Mouse (Mus musculus): ENCODE results near the gene Tnfrsf9. TPM values are rescaled to one million over a fixed set of nuclear protein-coding genes. Genes with fewer than 3 reads are reported as not detected.
"Not testable (repeated sequence)": the region's sequence is repeated elsewhere in the genome, so short reads cannot be mapped to it uniquely, and the experiment has no call there.

Gene Tnfrsf9
- polyA plus RNA-seq, 1 experiment from 2014 or later = 2.5 TPM

DNA sequence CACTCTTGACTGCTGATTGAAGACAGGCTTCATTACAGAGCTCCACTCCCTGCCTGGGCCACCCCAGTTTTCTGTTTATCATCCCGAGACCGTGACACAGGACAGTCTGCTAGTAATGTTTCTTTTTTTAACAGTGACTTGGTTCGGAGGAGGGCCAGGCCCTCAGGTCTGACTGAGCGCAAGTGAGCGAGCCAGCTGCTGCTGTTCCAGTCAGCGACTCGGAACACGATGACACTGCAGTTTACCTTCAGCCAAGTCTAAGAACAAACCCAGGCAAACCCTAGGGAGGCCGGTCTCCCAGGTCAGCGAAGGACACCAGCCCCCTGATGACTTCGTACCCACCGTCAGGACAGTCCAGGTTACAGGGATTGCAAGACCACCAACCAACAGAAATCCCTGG is 12.3 kb upstream of the Tnfrsf9 start:
- H3K27me3 ChIP-seq (replicated peaks; ENCODE audit: control insufficient read depth, insufficient read depth, low read length) = no peaks in the 10 kb centered on the region
- no peak for ATAC-seq
- H3K36me3 ChIP-seq (ENCODE audit: control insufficient read depth, insufficient read depth, low read length) = peaks cover 21% of the 10 kb centered on the region
- no peak overlapping the region for H3K4me3 ChIP-seq (ENCODE audit: low read length)
- no peak overlapping the region for H3K9ac ChIP-seq (ENCODE audit: low read depth, low read length)
- no peaks in the 10 kb centered on the region for H3K4me1 ChIP-seq (ENCODE audit: control insufficient read depth, insufficient read depth, low read length)
- H3K9me3 ChIP-seq (ENCODE audit: control insufficient read depth, low read length) = no peaks in the 10 kb centered on the region
- no peak overlapping the region for H3K27ac ChIP-seq (ENCODE audit: low read length)
- no peak overlapping the region for H3K4me2 ChIP-seq (ENCODE audit: low read depth, low read length)
- WGBS = 89% methylated on average over 12 of the region's 12 CpGs

GRCm38 (mm10) chr4:150903091-150903742 is 11.1 kb upstream of the Tnfrsf9 start:
- H3K4me3 ChIP-seq (ENCODE audit: low read length) = no peak overlapping the region
- ATAC-seq = no peak
- WGBS = 94% methylated on average over 14 of the region's 14 CpGs
- H3K27me3 ChIP-seq (replicated peaks; ENCODE audit: control insufficient read depth, insufficient read depth, low read length) = no peaks in the 10 kb centered on the region
- H3K27ac ChIP-seq (ENCODE audit: low read length) = no peak overlapping the region
- H3K4me1 ChIP-seq (ENCODE audit: control insufficient read depth, insufficient read depth, low read length) = no peaks in the 10 kb centered on the region
- H3K9me3 ChIP-seq (ENCODE audit: control insufficient read depth, low read length) = no peaks in the 10 kb centered on the region
- peaks cover 21% of the 10 kb centered on the region for H3K36me3 ChIP-seq (ENCODE audit: control insufficient read depth, insufficient read depth, low read length)
- no peak overlapping the region for H3K9ac ChIP-seq (ENCODE audit: low read depth, low read length)
- no peak overlapping the region for H3K4me2 ChIP-seq (ENCODE audit: low read depth, low read length)

- no peak for ATAC-seq
- H3K4me1 ChIP-seq (ENCODE audit: control insufficient read depth, insufficient read depth, low read length) = peaks cover 6% of the 10 kb centered on the region
- no peaks in the 10 kb centered on the region for H3K9me3 ChIP-seq (ENCODE audit: control insufficient read depth, low read length)
- WGBS = 87% methylated on average over 8 of the region's 8 CpGs
- H3K27ac ChIP-seq (ENCODE audit: low read length) = no peak overlapping the region
- peaks cover 13% of the 10 kb centered on the region; the same call in 1 of the 2 replicates for H3K36me3 ChIP-seq (ENCODE audit: control insufficient read depth, insufficient read depth, low read length)
- H3K4me3 ChIP-seq (ENCODE audit: low read length) = no peak overlapping the region
- H3K27me3 ChIP-seq (replicated peaks; ENCODE audit: control insufficient read depth, insufficient read depth, low read length) = no peaks in the 10 kb centered on the region
- no peak overlapping the region for H3K4me2 ChIP-seq (ENCODE audit: low read depth, low read length)
- no peak overlapping the region for H3K9ac ChIP-seq (ENCODE audit: low read depth, low read length)
These were observed 7.3 kb upstream of the Tnfrsf9 start for GRCm38 (mm10) chr4:150907099-150907498.

DNA sequence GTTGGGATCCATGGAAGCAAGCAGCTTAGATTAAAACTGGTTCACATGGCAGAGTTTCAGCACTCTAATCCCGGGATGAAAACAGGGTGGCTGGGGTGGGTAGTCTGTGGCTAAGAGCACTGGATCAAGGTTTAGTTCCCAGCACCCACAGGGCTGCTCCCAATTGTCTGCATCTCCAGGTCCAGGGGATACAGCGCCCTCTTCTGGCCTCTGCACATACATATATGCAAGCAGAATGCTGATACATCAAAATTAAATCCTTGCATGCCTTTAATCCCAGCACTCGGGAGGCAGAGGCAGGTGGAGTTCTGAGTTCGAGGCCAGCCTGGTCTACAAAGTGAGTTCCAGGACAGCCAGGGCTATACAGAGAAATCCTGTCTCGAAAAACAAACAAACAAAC is 5.8 kb upstream of the Tnfrsf9 start:
- not testable (repeated sequence) for H3K27ac ChIP-seq (ENCODE audit: low read length); H3K9ac ChIP-seq (ENCODE audit: low read depth, low read length); H3K9me3 ChIP-seq (ENCODE audit: control insufficient read depth, low read length); H3K27me3 ChIP-seq (replicated peaks; ENCODE audit: control insufficient read depth, insufficient read depth, low read length); H3K4me1 ChIP-seq (ENCODE audit: control insufficient read depth, insufficient read depth, low read length); H3K4me3 ChIP-seq (ENCODE audit: low read length); H3K36me3 ChIP-seq (ENCODE audit: control insufficient read depth, insufficient read depth, low read length); ATAC-seq
- WGBS = 76% methylated on average over 5 of the region's 5 CpGs
- H3K4me2 ChIP-seq (ENCODE audit: low read depth, low read length) = peak overlapping the region; percentile 67; the same call in 1 of the 2 replicates

- H3K36me3 ChIP-seq (ENCODE audit: control insufficient read depth, insufficient read depth, low read length) = 0 out of 2 replicates have a peak, but pooled peaks cover 7% of the 10 kb centered on the region
- H3K9me3 ChIP-seq (ENCODE audit: control insufficient read depth, low read length) = no peaks in the 10 kb centered on the region
- under 1% methylated on average over 53 of the region's 56 CpGs for WGBS
- peak overlapping the region; percentile 89 for H3K4me3 ChIP-seq (ENCODE audit: low read length)
- ATAC-seq = peak; percentile 90
- H3K4me2 ChIP-seq (ENCODE audit: low read depth, low read length) = peak overlapping the region; percentile 67
- H3K27me3 ChIP-seq (replicated peaks; ENCODE audit: control insufficient read depth, insufficient read depth, low read length) = no peaks in the 10 kb centered on the region
- H3K27ac ChIP-seq (ENCODE audit: low read length) = peak overlapping the region; percentile 85
- peak overlapping the region; percentile 91 for H3K9ac ChIP-seq (ENCODE audit: low read depth, low read length)
- H3K4me1 ChIP-seq (ENCODE audit: control insufficient read depth, insufficient read depth, low read length) = peaks cover 9% of the 10 kb centered on the region
These were observed 4.8 kb upstream of the Tnfrsf9 start for GRCm38 (mm10) chr4:150909451-150910156.

DNA sequence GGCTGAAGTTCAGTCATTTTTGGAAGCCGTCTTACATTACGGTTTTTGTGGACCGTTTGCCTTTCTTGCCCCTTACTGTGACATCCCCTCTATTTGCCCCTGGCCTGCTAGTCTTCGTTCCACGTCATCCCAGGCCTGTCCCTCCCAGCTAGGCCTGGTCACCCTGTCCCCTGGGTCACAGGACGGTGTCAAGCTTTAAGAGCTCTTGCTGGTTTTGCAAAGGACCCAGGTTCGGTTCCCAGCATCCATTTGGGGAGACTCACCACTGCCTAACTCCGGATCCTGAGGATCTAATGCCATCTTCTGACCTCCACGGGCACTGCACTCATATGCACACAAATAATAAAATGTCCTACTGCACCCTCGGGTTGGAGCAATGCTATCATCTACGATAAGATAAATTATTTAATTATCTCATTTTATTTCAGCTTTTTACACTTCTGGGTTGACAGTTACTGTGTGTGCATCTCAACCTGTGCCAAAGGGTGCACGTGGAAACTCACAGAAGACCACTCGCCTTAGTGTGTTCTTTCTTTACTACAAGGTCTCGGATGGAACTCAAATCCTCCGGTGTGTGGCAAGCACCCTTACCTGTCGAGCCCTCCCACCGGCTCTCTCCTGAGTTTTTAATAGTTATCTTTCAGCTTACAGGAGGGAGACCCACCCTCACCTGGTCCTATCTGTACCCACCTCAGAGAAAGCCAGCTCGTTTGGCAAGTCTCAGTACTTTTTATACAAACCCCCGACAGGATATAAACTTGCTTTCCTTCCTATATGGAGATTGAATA is 4.0 kb upstream of the Tnfrsf9 start:
- Histone ChIP-seq H3K36me3 (ENCODE audit: control insufficient read depth, insufficient read depth, low read length) (0 out of 2 replicates have a peak, but pooled peaks cover 7% of the 10 kb centered on the region), H3K4me2 (ENCODE audit: low read depth, low read length) (peak overlapping the region; percentile 17), H3K4me3 (ENCODE audit: low read length) (peak overlapping the region; percentile 89; the same call in 1 of the 2 replicates), H3K9me3 (ENCODE audit: control insufficient read depth, low read length) (no peaks in the 10 kb centered on the region), H3K27ac (ENCODE audit: low read length) (peak overlapping the region; percentile 0; the same call in 1 of the 2 replicates), H3K4me1 (ENCODE audit: control insufficient read depth, insufficient read depth, low read length) (peaks cover 14% of the 10 kb centered on the region), H3K27me3 (replicated peaks; ENCODE audit: control insufficient read depth, insufficient read depth, low read length) (no peaks in the 10 kb centered on the region), H3K9ac (ENCODE audit: low read depth, low read length) (0 out of 2 replicates have a peak overlapping the region, but pooled peaks have one; percentile 2)
- ATAC-seq = peak; percentile 24
- WGBS = 82% methylated on average over 19 of the region's 19 CpGs

DNA sequence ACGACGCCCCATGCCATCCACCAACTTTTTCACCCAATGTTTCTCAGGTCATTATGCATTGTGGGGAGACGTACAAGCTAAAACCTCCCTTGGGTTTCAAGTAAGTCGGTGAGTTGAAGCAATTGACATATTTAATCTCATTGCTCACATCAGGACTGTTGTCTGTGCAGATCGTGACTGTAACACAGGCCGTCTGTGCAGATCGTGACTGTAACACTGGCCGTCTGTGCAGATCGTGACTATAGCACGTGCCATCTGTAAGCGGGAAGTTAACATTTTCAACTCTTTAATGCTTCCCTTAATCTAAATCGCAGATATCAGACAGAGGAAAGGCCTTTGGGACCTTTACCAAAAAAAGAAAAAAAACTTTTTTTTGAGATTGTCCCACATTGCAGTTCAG is 619 bp upstream of the Tnfrsf9 start:
- no peak for ATAC-seq
- H3K4me3 ChIP-seq (ENCODE audit: low read length) = peak overlapping the region; percentile 75
- WGBS = 12% methylated on average over 12 of the region's 12 CpGs
- H3K4me2 ChIP-seq (ENCODE audit: low read depth, low read length) = peak overlapping the region; percentile 72
- peaks cover 13% of the 10 kb centered on the region for H3K4me1 ChIP-seq (ENCODE audit: control insufficient read depth, insufficient read depth, low read length)
- H3K9ac ChIP-seq (ENCODE audit: low read depth, low read length) = peak overlapping the region; percentile 89
- H3K27ac ChIP-seq (ENCODE audit: low read length) = peak overlapping the region; percentile 91
- no peaks in the 10 kb centered on the region for H3K27me3 ChIP-seq (replicated peaks; ENCODE audit: control insufficient read depth, insufficient read depth, low read length)
- H3K36me3 ChIP-seq (ENCODE audit: control insufficient read depth, insufficient read depth, low read length) = no peaks in the 10 kb centered on the region
- H3K9me3 ChIP-seq (ENCODE audit: control insufficient read depth, low read length) = no peaks in the 10 kb centered on the region

GRCm38 (mm10) chr4:150915181-150915906 is 982 bp downstream of the Tnfrsf9 start:
- Histone ChIP-seq H3K4me2 (ENCODE audit: low read depth, low read length) (peak overlapping the region; percentile 72), H3K9ac (ENCODE audit: low read depth, low read length) (peak overlapping the region; percentile 89), H3K27me3 (replicated peaks; ENCODE audit: control insufficient read depth, insufficient read depth, low read length) (no peaks in the 10 kb centered on the region), H3K9me3 (ENCODE audit: control insufficient read depth, low read length) (no peaks in the 10 kb centered on the region), H3K4me3 (ENCODE audit: low read length) (peak overlapping the region; percentile 75), H3K27ac (ENCODE audit: low read length) (peak overlapping the region; percentile 91; the same call in 1 of the 2 replicates), H3K36me3 (ENCODE audit: control insufficient read depth, insufficient read depth, low read length) (no peaks in the 10 kb centered on the region), H3K4me1 (ENCODE audit: control insufficient read depth, insufficient read depth, low read length) (peaks cover 9% of the 10 kb centered on the region)
- 52% methylated on average over 10 of the region's 10 CpGs for WGBS
- no peak for ATAC-seq

Measured in intestine, embryonic 16.5 days (tissue).